Mouse (Mus musculus) E14TG2a.4 (cell line): ENCODE measurements at regions not wholly inside any gene's neighbourhood (a gene's known extent, or its start where the extent isn't known, plus 50 kb on each side); places are given as distances from the start of the nearest gene placed in this dataset.

ENCODE experiments used
- CTCF ChIP-seq: conservative IDR thresholded peaks from 2 replicates; pipeline ENCODE4 v1.5.1; 2014; ENCODE audit warnings: low read length
- POU5F1 ChIP-seq: IDR thresholded peaks from 2 replicates; pipeline ENCODE4 v1.6.1; 2014; ENCODE audit warnings: low read length, borderline replicate concordance

GRCm38 (mm10) chr12:115229965-115230364, 817.6 kb upstream of the Zfp386 start:
- TF ChIP-seq CTCF, result no peak
- TF ChIP-seq POU5F1, result no peak
